Mouse (Mus musculus): ENCODE measurements around the gene Gja1. TPM values are rescaled to one million over a fixed set of nuclear protein-coding genes. Genes with fewer than 3 reads are reported as not detected.

Gja1 gene
- polyA plus RNA-seq, 1 experiment: 37.3 TPM

DNA sequence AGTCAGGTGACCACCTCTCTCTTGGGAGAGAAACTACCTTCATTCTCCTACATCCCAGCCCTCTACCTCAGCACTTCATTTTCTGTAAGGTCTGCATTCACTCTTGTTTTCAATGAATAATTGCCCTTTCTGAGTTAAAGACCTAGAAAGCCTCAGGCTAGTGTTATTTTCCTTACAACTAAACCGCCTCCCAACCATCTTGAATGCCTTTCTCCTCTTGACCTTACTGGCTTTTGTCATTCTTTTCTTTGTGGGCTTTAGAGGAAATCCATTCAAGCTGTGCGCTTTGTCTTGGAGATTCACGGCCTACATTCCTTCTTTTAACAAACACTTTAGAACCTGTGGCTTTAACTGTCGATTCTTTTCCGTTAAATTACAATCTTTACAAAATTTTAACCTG lies 3.0 kb upstream of the Gja1 start:
- H3K36me3 ChIP-seq (ENCODE audit: control insufficient read depth, insufficient read depth): no peaks in the 10 kb centered on the region
- TF ChIP-seq MYOG (IDR thresholded peaks at IDR 0.05; ENCODE audit: control insufficient read depth, extremely low read depth, insufficient read length) (no peak), USF1 (IDR thresholded peaks at IDR 0.05; ENCODE audit: low read depth) (no peak), CTCF (IDR thresholded peaks at IDR 0.05; ENCODE audit: control insufficient read depth, insufficient read depth, insufficient read length) (no peak), MYOD1 (IDR thresholded peaks at IDR 0.05; ENCODE audit: control insufficient read depth, insufficient read length, low read depth) (no peak), MAX (IDR thresholded peaks at IDR 0.05) (no peak), CEBPB (IDR thresholded peaks at IDR 0.05; ENCODE audit: low read depth) (no peak), FOSL1 (IDR thresholded peaks at IDR 0.05; ENCODE audit: insufficient read depth, low read length, poor library complexity, severe bottlenecking) (no peak)
- H3K79me3 ChIP-seq (ENCODE audit: low read depth): peaks cover 17% of the 10 kb centered on the region
- H3K79me2 ChIP-seq (ENCODE audit: control insufficient read depth, insufficient read depth): peaks cover 18% of the 10 kb centered on the region
- no peaks in the 10 kb centered on the region for H3K27me3 ChIP-seq (ENCODE audit: control insufficient read depth, insufficient read depth, insufficient read length)
- no peak overlapping the region for H3K4me3 ChIP-seq (ENCODE audit: insufficient read depth, poor library complexity, severe bottlenecking)
- no peak overlapping the region for H3ac ChIP-seq (ENCODE audit: control insufficient read depth, insufficient read length, low read depth)

DNA sequence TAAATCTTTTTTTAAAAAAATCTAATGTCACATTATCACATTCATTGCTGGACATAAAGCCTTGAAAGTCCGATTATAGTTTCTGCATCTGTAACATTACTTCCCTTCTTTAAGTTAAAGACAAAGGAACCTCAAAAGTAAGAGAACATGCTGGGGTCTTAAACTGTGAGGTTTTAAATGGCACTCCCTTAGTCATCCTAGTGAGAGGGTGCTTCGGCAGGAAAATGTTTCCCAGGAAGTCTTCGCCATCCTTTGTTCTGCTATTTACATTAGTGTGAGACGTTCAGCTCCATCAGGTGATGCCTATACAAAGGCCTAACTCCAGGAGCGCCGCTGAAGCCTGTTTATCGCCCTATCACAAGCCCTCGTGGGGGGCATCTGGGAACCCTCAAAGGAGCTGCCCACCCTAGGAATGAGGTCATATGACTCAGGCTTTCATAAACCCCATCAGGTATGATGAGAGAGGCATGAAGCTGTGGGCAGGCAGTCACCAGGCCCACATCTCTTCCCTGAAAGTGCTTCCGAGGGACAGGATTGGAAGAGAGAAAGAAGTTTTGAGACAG lies 1.1 kb upstream of the Gja1 start:
- Histone ChIP-seq H3K4me3 (ENCODE audit: insufficient read depth, poor library complexity, severe bottlenecking) (no peak overlapping the region), H3K27me3 (ENCODE audit: control insufficient read depth, insufficient read depth, insufficient read length) (no peaks in the 10 kb centered on the region), H3K79me2 (ENCODE audit: control insufficient read depth, insufficient read depth) (peaks cover 37% of the 10 kb centered on the region), H3K79me3 (ENCODE audit: low read depth) (peaks cover 35% of the 10 kb centered on the region), H3ac (ENCODE audit: control insufficient read depth, insufficient read length, low read depth) (no peak overlapping the region), H3K36me3 (ENCODE audit: control insufficient read depth, insufficient read depth) (peaks cover 4% of the 10 kb centered on the region)
- no peak for TF ChIP-seq USF1 (IDR thresholded peaks at IDR 0.05; ENCODE audit: low read depth)
- TF ChIP-seq MYOD1 (IDR thresholded peaks at IDR 0.05; ENCODE audit: control insufficient read depth, insufficient read length, low read depth): no peak
- TF ChIP-seq CEBPB (IDR thresholded peaks at IDR 0.05; ENCODE audit: low read depth): no peak
- TF ChIP-seq CTCF (IDR thresholded peaks at IDR 0.05; ENCODE audit: control insufficient read depth, insufficient read depth, insufficient read length): no peak
- no peak for TF ChIP-seq MAX (IDR thresholded peaks at IDR 0.05)
- no peak for TF ChIP-seq MYOG (IDR thresholded peaks at IDR 0.05; ENCODE audit: control insufficient read depth, extremely low read depth, insufficient read length)
- no peak for TF ChIP-seq FOSL1 (IDR thresholded peaks at IDR 0.05; ENCODE audit: insufficient read depth, low read length, poor library complexity, severe bottlenecking)

DNA sequence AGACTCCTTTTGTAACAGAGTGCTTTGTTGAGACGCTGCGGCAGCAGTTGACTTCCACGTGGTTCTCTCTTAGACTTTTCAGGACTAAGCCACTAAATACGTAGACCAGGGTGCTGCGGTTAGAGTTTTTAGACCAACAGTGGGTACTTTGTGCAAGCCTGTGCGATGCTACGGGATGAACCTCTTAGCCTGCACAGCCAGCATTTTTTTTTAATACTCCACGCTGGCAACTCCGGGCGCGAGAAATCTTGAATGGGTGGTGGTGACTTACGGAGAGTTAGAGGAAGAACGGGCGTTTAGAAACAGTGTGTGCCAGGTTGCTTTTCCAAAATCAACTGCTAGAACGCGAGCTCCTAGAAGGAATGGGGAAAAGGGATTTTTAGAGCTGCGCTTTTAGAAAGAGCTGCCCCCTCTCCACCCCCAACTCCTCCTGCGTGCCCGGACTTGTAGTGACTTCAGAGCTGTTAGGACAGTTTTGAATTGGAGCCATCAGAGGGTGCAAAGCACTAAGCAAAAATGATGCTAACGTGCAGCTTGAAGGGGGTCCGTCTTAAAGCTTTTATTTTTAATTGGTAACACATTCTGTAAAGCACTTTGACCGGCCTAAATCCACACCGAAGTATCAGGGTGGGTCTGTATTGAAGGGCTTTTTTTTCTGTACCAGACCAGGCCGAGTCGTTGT lies 977 bp downstream of the Gja1 start:
- TF ChIP-seq MAX (IDR thresholded peaks at IDR 0.05): peak; percentile 81
- no peak for TF ChIP-seq MYOD1 (IDR thresholded peaks at IDR 0.05; ENCODE audit: control insufficient read depth, insufficient read length, low read depth)
- Histone ChIP-seq H3ac (ENCODE audit: control insufficient read depth, insufficient read length, low read depth) (peak overlapping the region; percentile 89), H3K79me3 (ENCODE audit: low read depth) (peaks cover 55% of the 10 kb centered on the region), H3K36me3 (ENCODE audit: control insufficient read depth, insufficient read depth) (peaks cover 10% of the 10 kb centered on the region), H3K79me2 (ENCODE audit: control insufficient read depth, insufficient read depth) (peaks cover 58% of the 10 kb centered on the region), H3K27me3 (ENCODE audit: control insufficient read depth, insufficient read depth, insufficient read length) (no peaks in the 10 kb centered on the region), H3K4me3 (ENCODE audit: insufficient read depth, poor library complexity, severe bottlenecking) (peak overlapping the region; percentile 75)

DNA sequence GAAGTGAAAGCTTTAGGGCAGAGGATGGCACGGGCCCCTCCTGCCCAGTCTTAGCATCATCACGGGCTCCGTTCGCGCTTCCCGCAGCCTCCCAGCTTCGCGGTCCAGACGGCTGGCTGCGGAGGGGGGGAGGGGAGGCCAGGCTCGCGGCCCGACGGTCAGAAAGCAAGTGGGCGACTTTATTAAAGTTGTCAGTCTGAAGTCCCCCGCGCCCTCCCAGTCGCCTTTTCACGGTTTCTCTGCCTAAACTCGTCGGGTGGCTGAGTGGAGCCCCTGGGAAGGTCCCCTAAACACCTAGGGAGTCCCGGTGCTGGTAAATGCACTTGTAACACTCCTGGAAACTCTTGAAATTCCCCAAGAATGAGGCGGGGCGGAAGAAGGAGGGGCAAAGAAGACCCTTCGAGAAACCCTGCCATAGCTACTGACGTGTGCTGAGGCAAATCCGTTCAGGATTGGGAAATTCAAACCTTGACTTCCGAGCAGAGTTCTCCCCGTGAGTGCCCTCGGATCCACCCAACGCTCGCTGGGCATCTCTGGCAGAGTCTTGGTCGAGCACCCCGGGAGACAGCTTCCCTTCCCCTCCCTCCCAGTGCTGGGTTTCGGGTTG lies 1.6 kb downstream of the Gja1 start:
- H3K79me3 ChIP-seq (ENCODE audit: low read depth): peaks cover 62% of the 10 kb centered on the region
- peak overlapping the region; percentile 89 for H3ac ChIP-seq (ENCODE audit: control insufficient read depth, insufficient read length, low read depth)
- TF ChIP-seq CEBPB (IDR thresholded peaks at IDR 0.05; ENCODE audit: low read depth) (peak; percentile 52), CTCF (IDR thresholded peaks at IDR 0.05; ENCODE audit: control insufficient read depth, insufficient read depth, insufficient read length) (no peak)

DNA sequence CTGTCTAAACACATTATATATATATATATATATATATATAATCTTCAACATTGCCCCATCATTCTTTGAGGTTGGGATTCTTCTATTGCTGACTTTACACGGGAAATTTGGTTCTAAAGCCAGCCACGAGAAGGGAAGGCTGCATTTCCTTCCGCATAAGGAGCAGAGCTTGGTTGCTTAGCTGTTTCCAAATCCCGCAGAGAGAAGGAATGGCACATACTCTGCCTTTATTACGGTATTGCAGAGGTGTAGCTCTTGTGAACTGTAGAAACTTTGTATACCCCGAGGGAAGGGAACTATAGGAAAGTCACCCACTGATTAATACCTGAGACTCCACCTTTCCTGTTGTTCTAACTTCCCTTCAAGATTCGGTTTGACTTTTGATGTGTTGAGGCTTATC lies 2.6 kb downstream of the Gja1 start:
- peaks cover 74% of the 10 kb centered on the region for H3K79me2 ChIP-seq (ENCODE audit: control insufficient read depth, insufficient read depth)

More for the DNA sequence above, 1.6 kb downstream of the Gja1 start:
- Histone ChIP-seq H3K79me2 (ENCODE audit: control insufficient read depth, insufficient read depth) (peaks cover 64% of the 10 kb centered on the region), H3K4me3 (ENCODE audit: insufficient read depth, poor library complexity, severe bottlenecking) (peak overlapping the region; percentile 75), H3K27me3 (ENCODE audit: control insufficient read depth, insufficient read depth, insufficient read length) (no peaks in the 10 kb centered on the region), H3K36me3 (ENCODE audit: control insufficient read depth, insufficient read depth) (peaks cover 16% of the 10 kb centered on the region)

More for the DNA sequence above, 2.6 kb downstream of the Gja1 start:
- Histone ChIP-seq H3K27me3 (ENCODE audit: control insufficient read depth, insufficient read depth, insufficient read length) (no peaks in the 10 kb centered on the region), H3K36me3 (ENCODE audit: control insufficient read depth, insufficient read depth) (peaks cover 26% of the 10 kb centered on the region), H3K79me3 (ENCODE audit: low read depth) (peaks cover 71% of the 10 kb centered on the region), H3ac (ENCODE audit: control insufficient read depth, insufficient read length, low read depth) (no peak overlapping the region), H3K4me3 (ENCODE audit: insufficient read depth, poor library complexity, severe bottlenecking) (no peak overlapping the region)
- no peak for TF ChIP-seq FOSL1 (IDR thresholded peaks at IDR 0.05; ENCODE audit: insufficient read depth, low read length, poor library complexity, severe bottlenecking)
- no peak for TF ChIP-seq CTCF (IDR thresholded peaks at IDR 0.05; ENCODE audit: control insufficient read depth, insufficient read depth, insufficient read length)
- TF ChIP-seq MYOD1 (IDR thresholded peaks at IDR 0.05; ENCODE audit: control insufficient read depth, insufficient read length, low read depth): no peak
- no peak for TF ChIP-seq CEBPB (IDR thresholded peaks at IDR 0.05; ENCODE audit: low read depth)
- TF ChIP-seq MAX (IDR thresholded peaks at IDR 0.05): no peak
- no peak for TF ChIP-seq USF1 (IDR thresholded peaks at IDR 0.05; ENCODE audit: low read depth)
- no peak for TF ChIP-seq MYOG (IDR thresholded peaks at IDR 0.05; ENCODE audit: control insufficient read depth, extremely low read depth, insufficient read length)
